Mouse (Mus musculus) lung, adult 2 months (tissue): ENCODE results near the gene Tgfa.

Source experiments
- CTCF ChIP-seq: fragments of 200-500 bp; IDR thresholded peaks from 2 replicates; pipeline ENCODE4 v1.5.1; 2011; ENCODE audit warnings: mild to moderate bottlenecking, low read length, control low read depth; ENCODE audit not compliant: insufficient read depth
- POLR2A ChIP-seq: fragments of 200-500 bp; IDR thresholded peaks from 2 replicates; pipeline ENCODE4 v1.6.1; 2011; ENCODE audit warnings: low read depth, mild to moderate bottlenecking, control low read depth, low read length, borderline replicate concordance; ENCODE audit errors: extremely low read depth

GRCm38 (mm10) chr6:86197150-86197862 is 2.3 kb downstream of the Tgfa start:
- TF ChIP-seq POLR2A (no peak), CTCF (no peak)
